Mouse (Mus musculus) heart, postnatal 14 days (tissue): ENCODE measurements around the gene Brix1. TPM values are rescaled to one million over a fixed set of nuclear protein-coding genes. Genes with fewer than 3 reads are reported as not detected.

ENCODE experiments used
- DNase-seq, 2 experiments: peaks; one replicate each; pipeline ENCODE4 v3.0.0; 2021 to 2022
- intact Hi-C: fragments of 180-260 bp; cut with DNase I; formaldehyde crosslinking; loops from one replicate; pipeline ENCODE4 v1.15.1; 2025
- total RNA-seq, 2 experiments: library from RNA; stranded (reverse); gene quantifications; 2 replicates each; pipeline ENCODE4 v1.2.3; 2021

Gene Brix1
- total RNA-seq, 2 experiments from 2014 or later, result 15.3 to 20.5 TPM

GRCm38 (mm10) chr15:10468761-10469160 lies 17.0 kb downstream of the Brix1 start:
- DNase-seq, result no peak
- intact Hi-C loops, result no loop called here

GRCm38 (mm10) chr15:10464678-10465077 lies 21.1 kb downstream of the Brix1 start:
- DNase-seq, result no peak
- intact Hi-C loops, result no loop called here

- DNase-seq, result no peak
- intact Hi-C loops, result no loop called here
Observed at GRCm38 (mm10) chr15:10463555-10463954, 22.2 kb downstream of the Brix1 start.

GRCm38 (mm10) chr15:10460986-10461385 lies 24.8 kb downstream of the Brix1 start:
- peak in 1 of 2 experiments; percentile 14 for DNase-seq
- intact Hi-C loops, result no loop called here

- DNase-seq, result no peak
- intact Hi-C loops, result no loop called here
Observed at GRCm38 (mm10) chr15:10447102-10447501, 38.6 kb downstream of the Brix1 start.

- DNase-seq, result no peak
- intact Hi-C loops, result loop anchor here (5.0 kb wide), 1 partner anchor 985 kb away; no protein-coding TSS in a partner anchor
Observed at GRCm38 (mm10) chr15:10442275-10442674, 43.5 kb downstream of the Brix1 start.

- intact Hi-C loops, result loop anchor here (5.0 kb wide), 1 partner anchor 984 kb away; no protein-coding TSS in a partner anchor
Observed at GRCm38 (mm10) chr15:10441493-10441892, 44.3 kb downstream of the Brix1 start.

GRCm38 (mm10) chr15:10439963-10440362 lies 45.8 kb downstream of the Brix1 start:
- intact Hi-C loops, result loop anchor here (5.0 kb wide), 1 partner anchor 983 kb away; no protein-coding TSS in a partner anchor
- peak; percentile 8 to 12 for DNase-seq

More at GRCm38 (mm10) chr15:10441493-10441892, 44.3 kb downstream of the Brix1 start:
- no peak for DNase-seq

GRCm38 (mm10) chr15:10436893-10437292 lies 48.9 kb downstream of the Brix1 start:
- intact Hi-C loops, result no loop called here

GRCm38 (mm10) chr15:10426545-10427266 lies 59.0 kb downstream of the Brix1 start:
- DNase-seq, result no peak
- intact Hi-C loops, result no loop called here

More at GRCm38 (mm10) chr15:10436893-10437292, 48.9 kb downstream of the Brix1 start:
- DNase-seq, result no peak

GRCm38 (mm10) chr15:10426124-10426523 lies 59.6 kb downstream of the Brix1 start:
- no peak for DNase-seq
- intact Hi-C loops, result no loop called here

Other genes with a start within 250 kb of the Brix1 start
- not detected for gene Gm21973, start 160.6 kb downstream of the Brix1 start, total RNA-seq
- not detected for gene Agxt2, start 127.4 kb downstream of the Brix1 start, total RNA-seq
- gene Dnajc21, start 15.4 kb downstream of the Brix1 start, total RNA-seq, result 10 to 100 TPM; 23.3 to 24.4 TPM
- 1 to 10 TPM; 7.2 to 8.5 TPM for gene Rad1, start 71 bp upstream of the Brix1 start, total RNA-seq
- not detected for gene Ttc23l, start 72.7 kb upstream of the Brix1 start, total RNA-seq
- 1 to 10 TPM; 5.3 to 6.3 TPM for gene Rai14, start 228.7 kb upstream of the Brix1 start, total RNA-seq